Mouse (Mus musculus) activated CD4-positive, CD25-positive, alpha-beta regulatory T cell, adult 4 months (primary cell): ENCODE data around the gene Ccl21a. TPM values are rescaled to one million over a fixed set of nuclear protein-coding genes. Genes with fewer than 3 reads are reported as not detected.
"Not testable (repeated sequence)": the region's sequence is repeated elsewhere in the genome, so short reads cannot be mapped to it uniquely, and the experiment has no call there.

ENCODE experiments used
- ATAC-seq: one replicate; pipeline ENCODE4 v1.8.0; 2017
- polyA plus RNA-seq, 2 experiments: library from polyadenylated mRNA; unstranded; fragments of 100-300 nt; shearing (Covaris generic); gene quantifications; one replicate each; pipeline ENCODE4 v1.2.1; 2017

Gene Ccl21a
- polyA plus RNA-seq, result not detected

- ATAC-seq, result not testable (repeated sequence)
Measured at GRCm38 (mm10) chr4:42773893-42774292, at the start of gene Ccl21a. TSS of gene Ccl21a (minus strand) at chr4:42773993.

- not testable (repeated sequence) for ATAC-seq
Measured at GRCm38 (mm10) chr4:42756477-42756876, 17.3 kb downstream of the Ccl21a start, which contains the start of gene Ccl19. TSS of gene Ccl19 (minus strand) at chr4:42756577.

GRCm38 (mm10) chr4:42735245-42735644 lies 38.5 kb downstream of the Ccl21a start, which contains the start of gene 4930578G10Rik:
TSS of gene 4930578G10Rik (plus strand) at chr4:42735545.
- not testable (repeated sequence) for ATAC-seq

Other genes with a start within 250 kb of the Ccl21a start
- not detected for gene Fam205a2, start 245.8 kb downstream of the Ccl21a start, polyA plus RNA-seq
- gene Gm10591, start 161.8 kb downstream of the Ccl21a start, polyA plus RNA-seq, result not detected
- gene Gm2564, start 144.3 kb downstream of the Ccl21a start, polyA plus RNA-seq, result not detected
- not detected for gene Ccl27b, start 118.7 kb downstream of the Ccl21a start, polyA plus RNA-seq
- gene Il11ra2, start 112.1 kb downstream of the Ccl21a start, polyA plus RNA-seq, result not detected
- not detected for gene 4930578G10Rik, start 38.4 kb downstream of the Ccl21a start, polyA plus RNA-seq
- gene Ccl19, start 17.4 kb downstream of the Ccl21a start, polyA plus RNA-seq, result not detected
- gene Fam205a1, start 79.9 kb upstream of the Ccl21a start, polyA plus RNA-seq, result not detected
- gene Gm12394, start 82.8 kb upstream of the Ccl21a start, polyA plus RNA-seq, result not detected
- not detected for gene Fam205c, start 100.2 kb upstream of the Ccl21a start, polyA plus RNA-seq
- under 1 TPM in 1 of 2 experiments, not detected in 1; 0.14 TPM for gene Phf24, start 142.7 kb upstream of the Ccl21a start, polyA plus RNA-seq
- 1 to 10 TPM; 6.0 to 7.2 TPM for gene Dnajb5, start 175.8 kb upstream of the Ccl21a start, polyA plus RNA-seq
- gene 1700022I11Rik, start 195.6 kb upstream of the Ccl21a start, polyA plus RNA-seq, result under 1 TPM in 1 of 2 experiments, not detected in 1; 0.25 TPM
- 100 to 1,000 TPM; 146 TPM for gene Vcp, start 226.5 kb upstream of the Ccl21a start, polyA plus RNA-seq
- 10 to 100 TPM; 16.5 to 27.4 TPM for gene Fancg, start 236.5 kb upstream of the Ccl21a start, polyA plus RNA-seq